In genomic region chr3:89715207-89715966, GRCm38 (mm10) we compare ENCODE assay signal across 8 mouse cellular contexts. TPM values are rescaled to one million over a fixed set of nuclear protein-coding genes. Genes with fewer than 3 reads are reported as not detected.
DNase-seq lines count a peak whose midpoint lies in the region; ATAC-seq and TF ChIP-seq lines count a peak whose summit lies in the region.

No protein-coding gene starts in this region.

- H3K4me1 ChIP-seq in embryonic facial prominence, embryonic 13.5 days, result peaks cover 10% of the 10 kb centered on the region
- peaks cover 32% of the 10 kb centered on the region for H3K4me1 ChIP-seq in heart, embryonic 13.5 days
- H3K4me1 ChIP-seq in kidney, postnatal 0 days (replicated peaks; ENCODE audit: insufficient read depth, low read length), result no peaks in the 10 kb centered on the region
- peaks cover 7% of the 10 kb centered on the region for H3K4me1 ChIP-seq in spleen, adult 2 months (ENCODE audit: control insufficient read depth, insufficient read depth, insufficient read length)

- peak overlapping the region; percentile 91 for H3K4me2 ChIP-seq in embryonic facial prominence, embryonic 13.5 days
- peak overlapping the region; percentile 95 for H3K4me2 ChIP-seq in heart, embryonic 13.5 days
- peak overlapping the region; percentile 96 for H3K4me2 ChIP-seq in kidney, postnatal 0 days (ENCODE audit: low read length)

- WGBS in embryonic facial prominence, embryonic 13.5 days, result 2% methylated on average over 59 of the region's 59 CpGs
- WGBS in heart, embryonic 13.5 days, result 1% methylated on average over 52 of the region's 59 CpGs
- 2% methylated on average over 52 of the region's 59 CpGs for WGBS in kidney, postnatal 0 days
- whole genome bisulfite sequencing in spleen, adult 2 months, result 6% methylated on average over 59 of the region's 59 CpGs

- H3K27me3 ChIP-seq in embryonic facial prominence, embryonic 13.5 days, result peaks cover 7% of the 10 kb centered on the region; the same call in 1 of the 2 replicates
- peaks cover 19% of the 10 kb centered on the region; the same call in 1 of the 2 replicates for H3K27me3 ChIP-seq in heart, embryonic 13.5 days (replicated peaks)
- no peaks in the 10 kb centered on the region for H3K27me3 ChIP-seq in kidney, postnatal 0 days (ENCODE audit: insufficient read depth, low read length)
- peaks cover 5% of the 10 kb centered on the region; the same call in 1 of the 2 replicates for H3K27me3 ChIP-seq in spleen, adult 2 months (ENCODE audit: control insufficient read depth, insufficient read depth, low read length)

- TF ChIP-seq CTCF in kidney, postnatal 0 days (IDR thresholded peaks at IDR 0.05; ENCODE audit: low read depth), result no peak
- TF ChIP-seq CTCF in spleen, adult 2 months (IDR thresholded peaks at IDR 0.05; ENCODE audit: extremely low read depth, insufficient read depth, insufficient read length, insufficient replicate concordance), result no peak

- no peak for TF ChIP-seq POLR2A in spleen, adult 2 months (IDR thresholded peaks at IDR 0.05; ENCODE audit: low read depth, low read length)

- ATAC-seq in embryonic facial prominence, embryonic 13.5 days (ENCODE audit: insufficient number of reproducible peaks, insufficient read depth, low FRiP score, low TSS enrichment, low read depth), result peak; percentile 32; the same call in 1 of the 2 replicates
- ATAC-seq in heart, embryonic 13.5 days (ENCODE audit: extremely low read depth, insufficient number of reproducible peaks, low FRiP score, low TSS enrichment), result peak; percentile 58; the same call in 1 of the 2 replicates
- peak; percentile 75 for ATAC-seq in kidney, postnatal 0 days (replicated peaks; ENCODE audit: low FRiP score, low read depth)

- peak overlapping the region; percentile 91 for H3K9ac ChIP-seq in embryonic facial prominence, embryonic 13.5 days
- H3K9ac ChIP-seq in heart, embryonic 13.5 days, result peak overlapping the region; percentile 95
- peak overlapping the region; percentile 86 for H3K9ac ChIP-seq in kidney, postnatal 0 days (ENCODE audit: low read depth, low read length)

- peak overlapping the region; percentile 76 for H3K4me3 ChIP-seq in embryonic facial prominence, embryonic 13.5 days
- peak overlapping the region; percentile 94 for H3K4me3 ChIP-seq in heart, embryonic 13.5 days
- H3K4me3 ChIP-seq in kidney, postnatal 0 days (replicated peaks; ENCODE audit: low read depth, low read length), result peak overlapping the region; percentile 89
- H3K4me3 ChIP-seq in spleen, adult 2 months (ENCODE audit: extremely low read depth, insufficient read depth, insufficient read length), result peak overlapping the region; percentile 71

- H3K27ac ChIP-seq in embryonic facial prominence, embryonic 13.5 days, result peak overlapping the region; percentile 69
- H3K27ac ChIP-seq in heart, embryonic 13.5 days (replicated peaks), result peak overlapping the region; percentile 90
- no peak overlapping the region for H3K27ac ChIP-seq in kidney, postnatal 0 days
- H3K27ac ChIP-seq in spleen, adult 2 months (ENCODE audit: insufficient read depth, low read length), result no peak overlapping the region

- DNase-seq in gastrocnemius, adult 18-20 months (ENCODE audit: low spot score), result peak; percentile 15
- no peak for DNase-seq in gastrocnemius, adult 8-10 months (ENCODE audit: low spot score in 2 of 2)
- peak; percentile 68 for DNase-seq in adrenal gland, postnatal 14 days
- DNase-seq in kidney, postnatal 0 days (ENCODE audit: low spot score), result peak; percentile 13
- peak; percentile 23 for DNase-seq in lung, postnatal 14 days
- DNase-seq in spleen, adult 2 months (ENCODE audit: low read depth in 1 of 2, low spot score in 2 of 2), result no peak

- H3K9me3 ChIP-seq in embryonic facial prominence, embryonic 13.5 days, result no peaks in the 10 kb centered on the region
- no peaks in the 10 kb centered on the region for H3K9me3 ChIP-seq in heart, embryonic 13.5 days
- H3K9me3 ChIP-seq in kidney, postnatal 0 days (replicated peaks; ENCODE audit: low read length), result no peaks in the 10 kb centered on the region

- no peaks in the 10 kb centered on the region for H3K36me3 ChIP-seq in embryonic facial prominence, embryonic 13.5 days
- H3K36me3 ChIP-seq in heart, embryonic 13.5 days, result no peaks in the 10 kb centered on the region
- H3K36me3 ChIP-seq in kidney, postnatal 0 days (ENCODE audit: insufficient read depth, low read length), result no peaks in the 10 kb centered on the region
- H3K36me3 ChIP-seq in spleen, adult 2 months (ENCODE audit: control insufficient read depth, insufficient read depth, low read length), result no peaks in the 10 kb centered on the region

RNA-seq across cellular contexts. Expression of gene Adar, which starts 0.6 kb away (rescaled TPM):
- total RNA-seq in gastrocnemius, adult 18-20 months (2021), result 1 to 10 TPM; 1.9 to 2.3 TPM
- 1 to 10 TPM; 1.4 to 2.2 (median 1.8) TPM for total RNA-seq in gastrocnemius, adult 8-10 months (2022)
- total RNA-seq in adrenal gland, postnatal 14 days (2021), result 20.8 and 28.2 TPM in 2 replicates
- 11.8 and 12.8 TPM in 2 replicates for polyA plus RNA-seq in embryonic facial prominence, embryonic 13.5 days (2015; fragmentation: Nextera tagmentation; extraction: Ambion mirVana)
- polyA plus RNA-seq in heart, embryonic 13.5 days (2015; fragmentation: Nextera tagmentation; extraction: Ambion mirVana), result 7.5 and 7.8 TPM in 2 replicates
- 9.6 and 10.5 TPM in 2 replicates for polyA plus RNA-seq in kidney, postnatal 0 days (2015; fragmentation: Nextera tagmentation; extraction: Ambion mirVana)
- 40.5 and 45.0 TPM in 2 replicates for polyA plus RNA-seq in spleen, adult 2 months (2012; rRNA removed)

RNA-seq across cellular contexts. Expression of gene Chrnb2, which starts 49.0 kb away (rescaled TPM):
- under 1 TPM; 0.09 to 0.16 TPM for total RNA-seq in gastrocnemius, adult 18-20 months (2021)
- total RNA-seq in gastrocnemius, adult 8-10 months (2022), result under 1 TPM; 0.09 to 0.27 (median 0.15) TPM
- total RNA-seq in adrenal gland, postnatal 14 days (2021), result 3.6 and 4.1 TPM in 2 replicates
- polyA plus RNA-seq in embryonic facial prominence, embryonic 13.5 days (2015; fragmentation: Nextera tagmentation; extraction: Ambion mirVana), result 1.1 and 1.3 TPM in 2 replicates
- polyA plus RNA-seq in heart, embryonic 13.5 days (2015; fragmentation: Nextera tagmentation; extraction: Ambion mirVana), result 0.18 and 0.44 TPM in 2 replicates
- polyA plus RNA-seq in kidney, postnatal 0 days (2015; fragmentation: Nextera tagmentation; extraction: Ambion mirVana), result 0.36 and 0.47 TPM in 2 replicates
- polyA plus RNA-seq in spleen, adult 2 months (2012; rRNA removed), result 1.4 and 1.6 TPM in 2 replicates

RNA-seq across cellular contexts. Expression of gene Ube2q1, which starts 58.0 kb away (rescaled TPM):
- total RNA-seq in gastrocnemius, adult 18-20 months (2021), result 10 to 100 TPM; 13.1 to 14.0 TPM
- 10 to 100 TPM; 10.6 to 15.7 (median 12.3) TPM for total RNA-seq in gastrocnemius, adult 8-10 months (2022)
- total RNA-seq in adrenal gland, postnatal 14 days (2021), result 57.2 and 65.2 TPM in 2 replicates
- 13.2 and 14.2 TPM in 2 replicates for polyA plus RNA-seq in embryonic facial prominence, embryonic 13.5 days (2015; fragmentation: Nextera tagmentation; extraction: Ambion mirVana)
- 8.2 and 8.4 TPM in 2 replicates for polyA plus RNA-seq in heart, embryonic 13.5 days (2015; fragmentation: Nextera tagmentation; extraction: Ambion mirVana)
- 11.3 and 13.2 TPM in 2 replicates for polyA plus RNA-seq in kidney, postnatal 0 days (2015; fragmentation: Nextera tagmentation; extraction: Ambion mirVana)
- polyA plus RNA-seq in spleen, adult 2 months (2012; rRNA removed), result 23.8 and 26.5 TPM in 2 replicates

Comparison
In these comparisons a context has a peak if more than half of its experiments do, and no peak if none do; other contexts are left out.
1. DNase-seq: peak in gastrocnemius, adult 18-20 months (single experiment), adrenal gland, postnatal 14 days (single experiment), kidney, postnatal 0 days (single experiment) and lung, postnatal 14 days (single experiment); none in gastrocnemius, adult 8-10 months (0 of 2) and spleen, adult 2 months (0 of 2).
2. H3K27ac ChIP-seq: peak in embryonic facial prominence, embryonic 13.5 days (single experiment) and heart, embryonic 13.5 days (single experiment); none in kidney, postnatal 0 days (single experiment) and spleen, adult 2 months (single experiment).
3. Peak in every context shown above with its lines, with median percentiles within 50 percentile points of each other: ATAC-seq, H3K4me2 ChIP-seq, H3K4me3 ChIP-seq and H3K9ac ChIP-seq.